Mouse (Mus musculus): ENCODE data around the gene Ank3.

Ank3 gene

DNA sequence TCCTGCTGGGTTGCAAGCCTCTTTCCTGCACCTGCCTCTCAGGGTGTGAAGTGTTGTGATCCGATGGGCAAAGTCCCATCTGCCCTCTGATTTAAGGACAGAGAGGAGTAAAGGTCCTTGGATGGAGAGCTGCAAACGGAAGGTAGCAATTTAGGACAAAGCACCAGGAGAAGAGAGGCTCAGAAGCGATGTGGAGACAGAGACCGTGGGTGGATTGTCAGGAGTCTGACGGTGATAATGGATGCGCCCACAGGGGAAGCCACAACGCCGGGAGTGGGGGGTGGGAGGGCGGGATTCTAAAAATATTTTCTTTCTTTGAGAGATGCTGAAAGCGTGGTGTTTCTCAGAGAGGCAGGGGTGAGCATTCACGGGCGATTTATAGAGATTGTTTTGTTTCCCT, 206.6 kb downstream of the Ank3 start:
- POLR2A ChIA-PET, result interaction anchor here in 1 of 4 experiments (0.6 kb wide), 1 partner anchor 10 kb away, joined by 5 read pairs; no protein-coding TSS in a partner anchor
- CTCF ChIA-PET, result interaction anchor here in 1 of 4 experiments (0.6 kb wide), 1 partner anchor 62 kb away, joined by 3 read pairs; no protein-coding TSS in a partner anchor

DNA sequence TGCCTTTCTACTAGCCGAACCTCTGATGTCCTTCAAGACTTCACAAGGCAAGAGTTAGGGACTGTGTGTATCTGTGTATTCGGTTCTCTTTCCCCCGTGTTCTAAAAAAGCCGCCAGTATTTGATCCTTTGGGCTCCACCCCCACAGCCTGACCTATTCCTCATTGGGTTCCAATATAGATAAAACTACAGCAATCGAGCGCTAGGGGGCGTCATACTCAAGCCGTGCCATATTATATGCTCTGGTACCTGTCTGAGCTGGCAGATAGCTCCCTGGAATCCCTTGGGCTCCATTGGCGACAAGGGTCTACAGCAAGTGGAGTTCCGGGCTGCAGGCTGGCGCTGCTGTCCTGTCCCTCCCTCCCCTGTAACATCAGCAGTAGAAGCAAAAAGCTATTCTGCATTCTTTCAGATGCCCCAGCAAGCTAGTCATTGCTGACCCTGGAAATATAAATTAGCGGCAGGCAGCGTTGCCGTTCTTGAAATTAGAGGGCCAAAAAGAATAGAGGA, 209.1 kb downstream of the Ank3 start:
- ChIA-PET CTCF (interaction anchor here (0.6 to 1.4 kb wide), 7 partner anchors 27 to 127 kb away, joined by 3 to 5 read pairs (median 3); no protein-coding TSS in a partner anchor), POLR2A (interaction anchor here in 2 of 4 experiments (0.6 to 1.0 kb wide), 2 partner anchors 10 to 60 kb away, joined by 5 read pairs; no protein-coding TSS in a partner anchor)

DNA sequence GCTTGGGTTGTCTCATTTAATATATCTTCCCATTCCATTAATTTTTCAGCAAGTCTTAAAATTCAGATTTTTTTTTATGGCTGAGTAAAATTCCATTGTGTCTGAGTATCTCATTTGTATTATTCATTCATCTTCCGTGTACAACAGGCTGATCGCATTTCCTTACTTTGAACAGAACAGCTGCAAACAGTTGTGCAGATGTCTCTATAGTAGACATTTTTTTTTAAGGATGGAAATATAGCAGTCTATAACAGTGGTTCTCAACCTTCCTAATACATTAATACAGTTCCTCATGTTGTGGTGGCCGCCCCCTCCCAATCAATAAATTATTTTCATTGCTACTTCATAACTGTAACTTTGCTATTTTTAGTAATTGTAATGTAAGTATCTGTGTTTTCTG, 212.7 kb downstream of the Ank3 start:
- POLR2A ChIA-PET, result no interaction called here
- CTCF ChIA-PET, result no interaction called here

DNA sequence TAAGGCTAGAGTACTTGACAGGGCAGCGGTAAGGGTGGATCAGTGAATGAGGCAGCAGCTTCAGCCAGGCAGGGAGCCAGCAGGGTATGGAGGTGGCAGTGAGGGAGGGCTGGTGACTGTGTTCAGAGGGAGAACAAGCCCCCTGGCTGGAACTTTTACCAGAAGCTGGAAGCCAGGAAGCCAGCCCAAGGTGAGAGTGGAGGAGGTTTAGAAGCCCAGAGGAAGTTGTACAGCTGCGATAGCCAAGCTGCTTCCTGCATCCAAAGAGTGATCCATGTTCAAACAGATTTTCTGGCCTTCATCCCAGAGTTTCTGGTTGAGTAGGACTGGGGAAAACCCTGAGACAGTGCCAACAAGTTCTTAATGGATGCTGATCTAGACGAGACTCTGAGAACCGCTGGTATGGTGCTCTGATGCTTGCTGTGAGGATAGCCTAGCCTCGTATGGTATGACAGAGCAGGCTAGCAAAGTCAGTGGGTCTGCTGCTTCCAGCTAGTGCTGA, 213.3 kb downstream of the Ank3 start:
- ChIA-PET POLR2A (no interaction called here), CTCF (interaction anchor here in 1 of 4 experiments (0.5 kb wide), 1 partner anchor 42 kb away, joined by 3 read pairs; no protein-coding TSS in a partner anchor)

DNA sequence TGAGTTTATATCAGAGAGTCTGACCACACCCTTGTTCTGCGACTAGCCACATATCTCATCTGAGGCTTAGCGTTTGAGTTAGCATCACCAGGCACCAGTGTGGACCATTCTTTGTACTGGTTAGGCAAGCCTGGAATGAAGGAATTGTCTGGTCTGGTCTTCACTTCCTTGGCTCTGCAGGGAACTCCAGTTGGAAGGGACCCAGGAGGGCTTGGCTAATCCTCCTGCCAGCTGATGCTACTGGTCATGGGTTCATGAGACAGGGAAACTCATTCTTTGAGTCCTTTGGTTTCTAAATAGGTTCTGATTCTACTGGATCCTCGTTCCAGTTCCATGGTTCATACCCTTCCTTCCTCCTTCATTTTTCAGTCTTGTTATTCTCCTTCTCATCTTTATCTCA, 218.4 kb downstream of the Ank3 start:
- ChIA-PET POLR2A (no interaction called here), CTCF (interaction anchor here in 1 of 4 experiments (0.7 kb wide), 1 partner anchor 40 kb away, joined by 3 read pairs; no protein-coding TSS in a partner anchor)

DNA sequence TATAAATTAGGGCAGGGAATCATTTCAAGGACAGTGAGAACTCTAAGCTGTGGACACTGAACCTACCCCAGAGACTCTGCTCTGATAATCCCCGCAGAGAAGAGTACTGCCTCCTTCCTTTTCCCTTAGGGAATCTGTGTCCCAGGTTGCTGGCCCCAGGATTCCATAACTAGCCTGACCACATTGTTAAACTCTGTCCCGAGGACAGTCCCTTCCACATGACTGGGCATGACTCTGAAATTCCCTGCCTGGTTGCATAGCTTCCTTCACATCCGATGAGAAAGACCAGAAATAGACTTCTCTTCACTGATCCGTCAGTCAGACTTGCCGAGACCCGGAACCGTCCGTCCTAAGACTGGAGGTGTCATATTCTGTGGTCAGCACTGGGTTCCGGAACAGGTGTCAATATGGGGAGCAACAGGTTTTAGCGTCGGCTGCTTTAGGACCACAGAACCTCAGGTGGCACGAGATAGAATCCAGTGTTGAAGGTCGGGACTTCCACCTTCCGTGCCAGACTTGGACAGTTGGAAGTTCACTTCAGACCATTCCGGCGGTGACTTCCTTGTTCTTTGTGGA, 219.1 kb downstream of the Ank3 start:
- CTCF ChIA-PET, result interaction anchor here in 1 of 4 experiments (0.7 kb wide), 1 partner anchor 39 kb away, joined by 3 read pairs; no protein-coding TSS in a partner anchor

DNA sequence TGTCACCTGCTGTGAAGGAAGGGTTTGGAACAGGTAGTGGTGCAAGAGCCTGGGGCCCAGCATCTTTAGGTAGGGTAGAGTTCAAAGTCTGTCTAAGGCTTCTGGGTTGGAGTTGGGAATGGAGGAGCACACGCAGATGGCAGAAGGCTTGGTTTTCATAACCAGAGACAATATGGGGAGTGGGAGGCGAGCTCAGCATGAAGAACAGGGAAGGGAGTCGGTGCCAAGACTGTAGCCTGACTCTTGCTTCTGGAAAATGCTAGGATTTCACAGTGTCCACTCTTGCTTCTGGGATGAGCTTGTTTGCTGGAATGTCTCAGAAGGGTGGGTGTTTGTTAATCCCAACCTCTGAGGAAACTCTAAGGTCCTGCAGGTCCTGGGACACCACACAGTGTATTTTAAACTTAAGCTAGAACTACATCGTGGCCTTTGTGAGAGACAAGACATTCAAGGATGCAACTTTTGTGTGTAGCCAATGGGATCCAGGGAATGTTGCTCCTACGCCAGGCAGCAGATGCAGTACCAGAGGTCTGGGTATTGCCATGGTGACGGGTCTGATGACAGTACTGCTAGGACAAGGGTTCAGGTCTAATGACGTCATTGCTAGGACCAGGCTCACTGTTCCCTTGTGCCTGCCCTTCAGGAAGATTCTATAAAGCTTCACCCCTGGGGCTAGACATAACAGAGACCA, 222.3 kb downstream of the Ank3 start:
- CTCF ChIA-PET, result no interaction called here

More for the DNA sequence above, 219.1 kb downstream of the Ank3 start:
- POLR2A ChIA-PET, result no interaction called here

DNA sequence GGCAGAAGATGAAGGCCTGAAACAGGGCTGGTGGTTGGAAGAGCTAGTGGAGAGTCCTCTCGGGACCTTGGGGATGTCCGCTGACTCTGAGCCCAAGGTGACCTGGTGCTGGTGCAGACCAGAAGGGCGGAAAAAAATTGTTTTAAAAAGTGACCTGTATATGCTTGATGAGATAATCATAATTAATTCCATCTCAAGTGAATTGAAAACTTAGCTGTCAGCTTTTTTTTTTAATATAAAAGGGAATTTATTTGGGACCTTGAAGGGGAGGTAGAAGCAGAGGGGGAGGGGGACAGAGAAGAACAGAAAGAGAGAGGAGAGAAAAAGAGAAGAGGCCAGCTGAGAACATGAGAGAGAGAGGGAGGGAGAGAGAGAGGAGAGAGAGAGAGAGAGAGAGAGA, 229.2 kb downstream of the Ank3 start:
- ChIA-PET POLR2A (no interaction called here), CTCF (interaction anchor here in 2 of 4 experiments (0.6 kb wide), 3 partner anchors 11 to 189 kb away, joined by 4 to 10 read pairs (median 5); no protein-coding TSS in a partner anchor)

More for the DNA sequence above, 222.3 kb downstream of the Ank3 start:
- POLR2A ChIA-PET, result no interaction called here

DNA sequence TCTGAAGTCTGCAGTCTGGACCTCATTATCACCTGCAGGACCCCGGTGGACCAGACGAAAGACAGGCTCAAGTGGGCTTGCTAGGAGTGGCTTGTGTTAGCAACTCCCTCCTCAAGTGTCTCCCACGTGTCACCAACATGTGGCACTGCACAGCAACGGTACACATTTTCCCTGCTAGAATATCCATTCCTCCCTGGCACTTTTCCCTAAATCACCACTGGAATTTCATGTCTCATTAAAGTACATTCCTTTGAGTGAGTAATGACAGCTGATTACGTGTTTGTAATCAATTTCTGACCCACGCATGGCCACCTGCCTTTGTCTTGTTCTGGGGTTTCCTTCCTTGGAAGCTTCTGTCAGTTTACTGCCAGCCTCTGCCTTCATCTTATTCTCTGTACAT, 230.2 kb downstream of the Ank3 start:
- ChIA-PET CTCF (interaction anchor here in 2 of 4 experiments (0.6 to 1.3 kb wide), 3 partner anchors 11 to 1089 kb away, joined by 3 to 5 read pairs (median 4); no protein-coding TSS in a partner anchor), POLR2A (interaction anchor here in 1 of 4 experiments (0.5 kb wide), 1 partner anchor 92 kb away, joined by 11 read pairs; no protein-coding TSS in a partner anchor)

DNA sequence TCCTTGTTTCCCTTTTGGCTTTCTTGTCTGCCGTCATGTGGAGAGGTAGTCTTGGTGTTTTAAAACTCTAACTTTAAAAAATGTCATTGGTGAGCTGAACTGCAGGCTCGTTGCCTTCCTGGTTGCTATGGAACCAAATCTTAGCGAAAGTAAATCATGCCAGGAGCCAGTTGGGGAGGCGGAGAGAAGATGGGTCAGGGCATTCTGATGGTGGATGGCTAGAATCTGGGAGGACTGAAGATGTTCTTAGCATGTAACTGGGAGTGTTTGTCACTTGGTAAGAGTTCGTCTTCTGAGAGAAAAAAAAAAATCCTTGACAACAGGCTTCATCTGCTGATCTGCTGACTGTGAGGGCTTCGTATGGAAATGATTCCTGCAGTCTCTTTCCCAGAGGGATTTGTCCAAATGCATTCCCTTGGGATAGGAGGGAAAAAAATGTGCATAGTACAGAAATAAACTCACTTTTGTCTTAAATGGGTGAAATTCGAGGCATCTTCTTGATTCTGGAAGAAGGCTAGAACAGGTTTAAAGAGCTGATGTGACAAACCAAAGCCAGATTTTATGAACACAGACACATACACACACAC, 232.3 kb downstream of the Ank3 start:
- ChIA-PET POLR2A (interaction anchor here in 2 of 4 experiments (0.6 to 0.7 kb wide), 2 partner anchors 24 to 137 kb away, joined by 6 to 7 read pairs; no protein-coding TSS in a partner anchor), CTCF (interaction anchor here (0.6 to 1.3 kb wide), 5 partner anchors 12 to 1636 kb away, joined by 3 to 8 read pairs (median 5); no protein-coding TSS in a partner anchor)

DNA sequence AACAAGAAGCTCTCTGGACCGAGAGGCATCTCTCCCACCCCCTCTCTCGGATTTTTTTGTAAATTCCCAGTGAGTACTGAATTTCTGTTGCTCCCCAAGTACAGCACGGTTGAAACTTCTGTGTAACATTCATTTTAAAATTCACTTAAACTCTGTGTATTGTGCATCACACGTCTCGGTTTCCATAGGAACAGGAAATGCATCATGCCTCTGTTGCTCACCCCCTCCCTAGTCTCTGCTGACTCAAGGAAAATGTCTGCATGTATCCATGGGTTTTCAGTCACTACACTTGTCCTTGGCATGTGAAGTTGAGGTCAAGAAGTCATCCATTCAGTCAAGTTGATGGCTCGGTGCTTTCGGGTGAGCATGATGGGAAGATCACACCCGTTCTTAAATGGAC, 234.3 kb downstream of the Ank3 start:
- CTCF ChIA-PET, result interaction anchor here in 1 of 4 experiments (0.5 kb wide), 1 partner anchor 196 kb away, joined by 7 read pairs; no protein-coding TSS in a partner anchor
- POLR2A ChIA-PET, result no interaction called here

DNA sequence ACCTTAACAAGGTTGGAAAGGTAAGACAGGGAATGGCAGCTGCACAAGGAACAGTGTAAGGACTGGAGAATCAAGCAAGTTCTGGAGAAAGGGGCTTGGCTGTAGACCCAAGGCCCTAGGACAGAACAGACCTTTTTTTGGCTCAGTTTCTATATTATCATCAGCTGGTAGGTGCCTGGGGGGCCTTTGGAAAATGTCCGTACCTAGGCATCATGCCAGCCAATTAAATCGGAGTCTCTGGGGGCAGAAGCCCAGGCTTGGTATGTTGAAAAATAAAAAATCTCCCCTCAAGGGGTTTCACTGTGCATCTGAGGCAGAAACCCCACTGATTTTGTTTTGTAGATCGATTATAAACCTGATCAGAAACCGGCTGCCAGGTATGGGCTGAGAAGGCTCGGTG, 236.3 kb downstream of the Ank3 start:
- CTCF ChIA-PET, result no interaction called here

DNA sequence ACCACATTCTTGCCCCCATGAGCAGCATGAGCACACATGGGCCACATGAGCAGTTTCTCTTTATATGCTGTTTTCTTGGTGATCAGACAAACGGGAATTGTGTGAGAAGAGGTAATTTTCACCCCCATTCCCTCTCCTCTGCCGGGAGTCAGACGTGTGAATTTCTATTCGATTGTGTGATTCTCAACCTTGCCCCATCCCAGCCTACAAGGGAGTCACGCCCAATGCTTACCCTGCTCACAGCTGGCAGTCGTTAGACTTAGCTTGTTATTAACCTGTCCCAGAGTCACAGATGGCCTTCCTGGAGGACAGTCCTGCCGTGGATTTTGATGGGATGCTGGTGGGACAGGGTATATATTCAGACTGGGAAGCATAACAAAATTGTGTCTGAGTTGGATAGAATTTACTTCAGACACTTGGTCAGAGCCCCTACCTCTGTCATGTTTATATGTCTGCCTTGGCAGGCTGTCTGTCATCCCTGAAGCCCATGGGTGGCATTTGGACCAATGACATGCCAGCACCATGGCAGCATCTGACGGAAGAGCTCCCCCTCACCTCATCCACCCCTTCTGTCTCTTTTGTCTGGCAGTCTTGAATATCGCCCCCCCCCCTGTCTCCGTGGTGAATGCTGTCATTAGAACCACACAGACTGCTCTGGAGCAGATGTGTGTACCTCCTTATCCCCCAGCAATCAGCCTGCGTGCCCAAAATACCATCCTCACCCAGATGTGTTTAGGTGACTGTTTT, 237.5 kb downstream of the Ank3 start:
- ChIA-PET CTCF (no interaction called here), POLR2A (interaction anchor here in 1 of 4 experiments (0.8 kb wide), 1 partner anchor 297 kb away, joined by 4 read pairs; no protein-coding TSS in a partner anchor)

More for the DNA sequence above, 236.3 kb downstream of the Ank3 start:
- POLR2A ChIA-PET, result interaction anchor here in 1 of 4 experiments (0.8 to 1.0 kb wide), 2 partner anchors 68 to 295 kb away, joined by 3 to 4 read pairs; no protein-coding TSS in a partner anchor

DNA sequence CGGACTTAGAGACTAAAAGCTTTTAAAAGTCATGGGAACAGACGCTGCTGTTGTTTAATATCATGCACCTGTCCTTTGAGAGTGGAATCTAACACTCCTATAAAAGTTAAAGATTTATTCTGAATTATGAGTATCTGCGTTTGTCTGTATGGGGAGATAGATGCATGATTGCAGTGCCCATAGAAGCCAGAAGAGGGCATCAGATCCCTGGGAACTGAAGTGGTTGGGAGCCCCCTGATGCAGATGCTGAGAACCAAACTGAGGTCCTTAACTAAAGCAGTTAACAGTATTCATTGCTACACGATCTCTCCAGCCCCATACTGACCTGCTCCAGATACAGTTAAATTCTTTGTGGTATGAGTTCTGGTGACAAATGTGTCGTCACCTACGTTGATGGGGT, 240.6 kb downstream of the Ank3 start:
- POLR2A ChIA-PET, result interaction anchor here in 1 of 4 experiments (1.0 kb wide), 1 partner anchor 107 kb away, joined by 4 read pairs; no protein-coding TSS in a partner anchor
- CTCF ChIA-PET, result interaction anchor here (0.5 to 2.2 kb wide), 10 partner anchors 10 to 207 kb away, joined by 3 to 8 read pairs (median 4); no protein-coding TSS in a partner anchor

DNA sequence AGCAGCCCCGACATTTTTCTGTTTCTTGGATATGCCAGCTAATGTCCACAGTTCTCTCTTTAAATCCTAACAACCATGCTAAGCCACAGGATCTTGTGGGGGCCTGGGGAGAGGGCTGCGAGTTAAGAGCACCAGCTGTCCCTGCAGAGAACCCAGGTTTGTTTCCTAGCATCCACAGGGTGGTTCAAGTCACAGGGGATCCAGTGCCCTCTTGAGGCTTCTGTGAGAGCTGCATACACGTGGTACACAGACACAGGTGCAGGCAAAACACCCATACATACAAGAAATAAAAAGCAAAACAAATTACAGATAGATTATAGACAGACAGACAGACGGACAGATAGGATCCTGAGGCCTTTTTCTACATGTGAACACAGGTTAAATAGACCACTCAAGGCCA, 242.0 kb downstream of the Ank3 start:
- ChIA-PET POLR2A (interaction anchor here in 1 of 4 experiments (1.0 kb wide), 1 partner anchor 188 kb away, joined by 3 read pairs; no protein-coding TSS in a partner anchor), CTCF (interaction anchor here (0.6 to 2.2 kb wide), 12 partner anchors 11 to 267 kb away, joined by 3 to 10 read pairs (median 5); no protein-coding TSS in a partner anchor)

DNA sequence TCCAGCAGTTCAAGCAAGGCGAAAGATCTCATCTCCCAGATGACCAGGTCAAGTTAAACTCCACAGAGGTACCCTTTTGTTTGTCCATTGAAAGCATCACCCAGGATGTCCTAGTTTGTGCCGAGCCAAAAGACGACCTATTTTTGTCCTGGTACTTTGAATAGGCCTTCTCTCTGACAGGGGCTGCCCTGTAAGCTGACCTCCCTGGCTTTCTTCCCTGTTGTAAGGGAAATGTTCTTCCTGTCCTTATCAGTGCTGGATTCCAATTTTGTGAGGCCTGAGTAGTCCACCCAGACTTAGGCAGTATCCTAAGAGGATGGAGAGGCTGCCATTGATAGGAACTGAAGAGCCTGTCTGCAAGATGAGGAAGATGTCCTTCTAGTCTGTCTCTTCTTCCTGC, 244.9 kb downstream of the Ank3 start:
- POLR2A ChIA-PET, result interaction anchor here in 1 of 4 experiments (0.5 kb wide), 1 partner anchor 249 kb away, joined by 4 read pairs; no protein-coding TSS in a partner anchor
- CTCF ChIA-PET, result interaction anchor here in 2 of 4 experiments (0.5 to 1.5 kb wide), 3 partner anchors 12 to 259 kb away, joined by 3 to 5 read pairs (median 4); no protein-coding TSS in a partner anchor

DNA sequence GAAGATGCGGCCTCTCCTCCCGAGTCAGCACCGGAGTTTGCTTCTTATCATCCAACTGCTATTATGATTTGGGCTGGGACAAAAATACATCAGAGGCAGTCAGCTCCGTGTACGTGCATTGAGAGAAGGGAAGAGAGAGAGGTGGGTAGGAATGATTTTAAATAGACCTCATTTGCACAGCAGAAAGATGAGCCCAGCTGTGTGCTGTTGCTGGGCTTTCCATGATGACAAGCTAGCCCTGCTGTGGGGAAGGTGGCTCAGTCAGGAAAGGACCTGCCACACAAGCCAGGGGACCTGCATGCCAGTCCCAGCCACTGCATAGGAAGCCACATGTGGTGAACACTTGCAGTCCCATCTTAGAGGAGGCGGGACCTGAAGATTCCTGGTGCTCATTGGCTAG, 245.4 kb downstream of the Ank3 start:
- ChIA-PET CTCF (interaction anchor here in 2 of 4 experiments (0.5 to 1.5 kb wide), 2 partner anchors 11 to 259 kb away, joined by 3 to 4 read pairs; no protein-coding TSS in a partner anchor), POLR2A (interaction anchor here in 2 of 4 experiments (0.5 to 1.3 kb wide), 2 partner anchors 12 to 249 kb away, joined by 3 to 4 read pairs; no protein-coding TSS in a partner anchor)
